ENCODE assay signal across 7 mouse cellular contexts in genomic region chr9:95510693-95511404, GRCm38 (mm10). TPM values are rescaled to one million over a fixed set of nuclear protein-coding genes. Genes with fewer than 3 reads are reported as not detected.
DNase-seq lines count a peak whose midpoint lies in the region; ATAC-seq and TF ChIP-seq lines count a peak whose summit lies in the region.

No protein-coding gene starts in this region.

- H3K27ac ChIP-seq in lung, embryonic 14.5 days (ENCODE audit: low read depth), result peak overlapping the region; percentile 85; the same call in 1 of the 2 replicates
- peak overlapping the region; percentile 78; the same call in 1 of the 2 replicates for H3K27ac ChIP-seq in forebrain, embryonic 13.5 days
- peak overlapping the region; percentile 86; the same call in 1 of the 2 replicates for H3K27ac ChIP-seq in liver, embryonic 14.5 days

- peak; percentile 16; the same call in 1 of the 2 replicates for ATAC-seq in lung, embryonic 14.5 days (ENCODE audit: insufficient read depth)
- peak; percentile 10 for ATAC-seq in forebrain, embryonic 13.5 days
- ATAC-seq in liver, embryonic 14.5 days (ENCODE audit: insufficient read depth), result peak; percentile 12; the same call in 1 of the 2 replicates

- H3K9ac ChIP-seq in lung, embryonic 14.5 days, result peak overlapping the region; percentile 97
- H3K9ac ChIP-seq in forebrain, embryonic 13.5 days, result peak overlapping the region; percentile 94
- H3K9ac ChIP-seq in liver, embryonic 14.5 days (replicated peaks), result peak overlapping the region; percentile 85

- peak; percentile 30 for DNase-seq in lung, embryonic 14.5 days
- DNase-seq in lung, postnatal 25 days (ENCODE audit: low spot score), result no peak
- peak; percentile 28 for DNase-seq in adrenal gland, postnatal 14 days
- peak in 1 of 3 experiments; percentile 24 for DNase-seq in liver, embryonic 14.5 days (ENCODE audit: low read depth in 3 of 3, low spot score in 3 of 3)
- no peak for DNase-seq in urinary bladder, adult 2 months (ENCODE audit: low spot score)
- no peak for DNase-seq in right cerebral cortex, postnatal 4 days

- H3K36me3 ChIP-seq in lung, embryonic 14.5 days (ENCODE audit: insufficient read depth), result no peaks in the 10 kb centered on the region
- no peaks in the 10 kb centered on the region for H3K36me3 ChIP-seq in forebrain, embryonic 13.5 days (ENCODE audit: poor library complexity, severe bottlenecking)
- H3K36me3 ChIP-seq in liver, embryonic 14.5 days (replicated peaks; ENCODE audit: control insufficient read depth, insufficient read depth, low read depth), result 0 out of 2 replicates have a peak, but pooled peaks cover 2% of the 10 kb centered on the region

- 4% methylated on average over 21 of the region's 21 CpGs for WGBS in lung, embryonic 14.5 days
- 11% methylated on average over 21 of the region's 21 CpGs for WGBS in forebrain, embryonic 13.5 days
- WGBS in liver, embryonic 14.5 days (ENCODE audit: insufficient replicate concordance), result under 1% methylated on average over 21 of the region's 21 CpGs

- no peak for TF ChIP-seq CTCF in lung, embryonic 14.5 days (IDR thresholded peaks at IDR 0.05; ENCODE audit: low read depth)
- no peak for TF ChIP-seq CTCF in liver, embryonic 14.5 days (IDR thresholded peaks at IDR 0.05; ENCODE audit: low read depth)

- peaks cover 4% of the 10 kb centered on the region for H3K4me1 ChIP-seq in lung, embryonic 14.5 days (ENCODE audit: insufficient read depth)
- H3K4me1 ChIP-seq in forebrain, embryonic 13.5 days, result peaks cover 23% of the 10 kb centered on the region
- H3K4me1 ChIP-seq in liver, embryonic 14.5 days (replicated peaks; ENCODE audit: control insufficient read depth in 2 of 2, insufficient read depth in 2 of 2, low read length in 1 of 2), result peaks cover 15 to 18% of the 10 kb centered on the region in 2 experiments

- no peaks in the 10 kb centered on the region for H3K27me3 ChIP-seq in lung, embryonic 14.5 days (ENCODE audit: insufficient read depth, low read length)
- no peaks in the 10 kb centered on the region for H3K27me3 ChIP-seq in forebrain, embryonic 13.5 days
- no peaks in the 10 kb centered on the region for H3K27me3 ChIP-seq in liver, embryonic 14.5 days (ENCODE audit: control insufficient read depth, insufficient read depth, low read length)

- H3K9me3 ChIP-seq in lung, embryonic 14.5 days (ENCODE audit: low read depth, low read length), result no peaks in the 10 kb centered on the region
- no peaks in the 10 kb centered on the region for H3K9me3 ChIP-seq in forebrain, embryonic 13.5 days (replicated peaks)
- H3K9me3 ChIP-seq in liver, embryonic 14.5 days (ENCODE audit: control insufficient read depth, low read length), result no peaks in the 10 kb centered on the region

- peak overlapping the region; percentile 83 for H3K4me2 ChIP-seq in lung, embryonic 14.5 days
- peak overlapping the region; percentile 96 for H3K4me2 ChIP-seq in forebrain, embryonic 13.5 days
- H3K4me2 ChIP-seq in liver, embryonic 14.5 days (ENCODE audit: low read depth), result peak overlapping the region; percentile 99

- no peak for TF ChIP-seq EP300 in liver, embryonic 14.5 days (IDR thresholded peaks at IDR 0.05; ENCODE audit: low read depth)

- peak overlapping the region; percentile 97 for H3K4me3 ChIP-seq in lung, embryonic 14.5 days (ENCODE audit: low read depth, low read length)
- peak overlapping the region; percentile 99 for H3K4me3 ChIP-seq in forebrain, embryonic 13.5 days
- H3K4me3 ChIP-seq in liver, embryonic 14.5 days (ENCODE audit: insufficient read depth in 1 of 2, low read depth in 2 of 2, low read length in 2 of 2), result peak overlapping the region; percentile 67 to 76

RNA-seq across cellular contexts. Expression of gene U2surp, which starts 0.9 kb away (rescaled TPM):
- 125 and 138 TPM in 2 replicates for polyA plus RNA-seq in lung, embryonic 14.5 days (2014; fragmentation: Nextera tagmentation; extraction: Ambion mirVana)
- 62.2 and 63.0 TPM in 2 replicates for total RNA-seq in adrenal gland, postnatal 14 days (2021)
- 165 and 200 TPM in 2 replicates for polyA plus RNA-seq in forebrain, embryonic 13.5 days (2015; fragmentation: Nextera tagmentation; extraction: Ambion mirVana)
- 5.5 and 12.4 TPM in 2 replicates for polyA plus RNA-seq in liver, embryonic 14.5 days (2012; rRNA removed)
- 57.4 and 67.2 TPM in 2 replicates for polyA plus RNA-seq in liver, embryonic 14.5 days (2014; fragmentation: Nextera tagmentation; extraction: Ambion mirVana)
- 19.4 and 22.9 TPM in 2 replicates for polyA plus RNA-seq in urinary bladder, adult 2 months (2012; rRNA removed)

RNA-seq across cellular contexts. Expression of gene Paqr9, which starts 48.6 kb away (rescaled TPM):
- 0.07 TPM in 1 of 2 replicates, not detected in the other for polyA plus RNA-seq in lung, embryonic 14.5 days (2014; fragmentation: Nextera tagmentation; extraction: Ambion mirVana)
- 9.8 and 20.8 TPM in 2 replicates for total RNA-seq in adrenal gland, postnatal 14 days (2021)
- 0.81 and 1.1 TPM in 2 replicates for polyA plus RNA-seq in forebrain, embryonic 13.5 days (2015; fragmentation: Nextera tagmentation; extraction: Ambion mirVana)
- polyA plus RNA-seq in liver, embryonic 14.5 days (2012; rRNA removed), result 11.9 and 12.2 TPM in 2 replicates
- 7.5 and 10.7 TPM in 2 replicates for polyA plus RNA-seq in liver, embryonic 14.5 days (2014; fragmentation: Nextera tagmentation; extraction: Ambion mirVana)
- 0.25 and 0.44 TPM in 2 replicates for polyA plus RNA-seq in urinary bladder, adult 2 months (2012; rRNA removed)

Comparison
In these comparisons a context has a peak if more than half of its experiments do, and no peak if none do; other contexts are left out.
1. DNase-seq: peak in lung, embryonic 14.5 days (single experiment) and adrenal gland, postnatal 14 days (single experiment); none in lung, postnatal 25 days (single experiment), urinary bladder, adult 2 months (single experiment) and right cerebral cortex, postnatal 4 days (single experiment).
2. Peak in every context shown above with its lines, with median percentiles within 50 percentile points of each other: ATAC-seq, H3K27ac ChIP-seq, H3K4me2 ChIP-seq, H3K4me3 ChIP-seq and H3K9ac ChIP-seq.